Mouse (Mus musculus) testis, adult 2 months (tissue): ENCODE results near the gene Phtf1.

Experiments
- CTCF ChIP-seq: fragments of 200-500 bp; IDR thresholded peaks from 2 replicates; pipeline ENCODE4 v1.5.1; 2012; ENCODE audit warnings: low read depth, mild to moderate bottlenecking, inconsistent platforms, low read length, moderate library complexity; ENCODE audit not compliant: control insufficient read depth, insufficient read depth, insufficient replicate concordance
- POLR2A ChIP-seq: fragments of 200-500 bp; IDR thresholded peaks from 2 replicates; pipeline ENCODE4 v1.6.1; 2012; ENCODE audit warnings: low read depth, mild to moderate bottlenecking, inconsistent platforms, low read length, moderate library complexity; ENCODE audit not compliant: control insufficient read depth

DNA sequence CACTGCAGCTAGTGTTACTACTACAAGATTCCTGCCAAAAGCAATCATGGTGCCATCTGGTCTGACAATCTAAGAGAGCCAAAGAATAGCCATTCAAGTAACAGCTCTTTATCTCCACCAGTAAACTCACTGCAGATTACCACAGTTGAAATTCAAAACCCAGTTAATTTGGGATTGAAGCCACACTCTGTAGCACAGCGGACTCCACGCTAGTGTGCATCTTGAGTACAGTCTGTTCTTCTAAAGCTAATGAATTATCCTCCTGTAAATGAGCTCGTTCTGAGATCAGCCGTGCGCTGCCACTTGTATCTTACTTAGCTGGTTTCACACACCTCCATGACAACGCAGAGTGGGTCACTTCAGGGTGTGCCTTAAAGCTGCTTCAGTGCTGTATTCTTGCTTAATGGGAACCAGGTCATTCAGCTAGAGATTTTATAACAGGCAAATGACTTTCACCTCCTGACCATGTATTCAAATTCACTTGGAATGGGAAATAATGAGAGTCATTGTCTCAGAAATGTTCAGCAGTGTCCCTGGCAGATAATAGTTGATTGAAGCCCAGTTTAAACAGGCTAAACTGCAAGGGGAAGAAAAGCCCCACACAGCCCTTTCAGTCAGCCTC is 91.2 kb downstream of the Phtf1 start:
- TF ChIP-seq CTCF, result no peak
- no peak for TF ChIP-seq POLR2A
